Mouse (Mus musculus): Measurements from ENCODE around the gene Gm21983. TPM values are rescaled to one million over a fixed set of nuclear protein-coding genes. Genes with fewer than 3 reads are reported as not detected.
A peak's percentile ranks its signal among the peaks of the same experiment; 100 is the strongest.

The Gm21983 gene
- total and polyA plus RNA-seq, 3 experiments, result not detected

DNA sequence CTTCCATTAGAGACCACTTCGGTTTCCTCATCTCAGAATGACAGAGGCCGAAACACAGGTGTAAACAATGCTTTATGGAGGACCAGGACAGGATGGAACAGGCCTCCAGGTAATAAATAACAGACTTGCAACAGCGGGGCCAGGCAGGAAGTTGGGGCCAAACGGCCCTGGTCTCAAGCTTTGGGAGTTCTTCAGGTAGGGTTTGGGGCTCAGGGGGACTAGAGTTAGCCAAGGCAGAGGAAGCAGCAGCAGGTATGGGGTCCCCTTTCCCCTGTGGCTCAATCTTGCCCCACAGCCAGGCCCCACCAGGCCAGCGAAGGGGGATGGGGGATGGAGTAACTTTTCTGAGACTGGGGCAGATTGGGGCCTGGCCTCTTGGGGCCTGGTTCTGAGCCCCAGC is 12.5 kb downstream of the Gm21983 start:
- Histone ChIP-seq H3K27me3 (ENCODE audit: insufficient read depth, low read length) (no peaks in the 10 kb centered on the region; the same call in 1 of the 2 replicates), H3K36me3 (replicated peaks) (peaks cover 75% of the 10 kb centered on the region), H3K4me1 (ENCODE audit: insufficient read depth, low read depth, low read length) (peaks cover 46% of the 10 kb centered on the region), H3K4me3 (ENCODE audit: low read depth, low read length) (no peak overlapping the region), H3K9me3 (replicated peaks) (no peaks in the 10 kb centered on the region)
- no peak for DNase-seq (ENCODE audit: low spot score)
- no peak for ATAC-seq (ENCODE audit: extremely low read depth, insufficient number of reproducible peaks, low FRiP score, poor library complexity, severe bottlenecking)
- TF ChIP-seq GATA2 (IDR thresholded peaks at IDR 0.05; ENCODE audit: borderline replicate concordance, low read depth, low read length), result no peak
- no peak for TF ChIP-seq CTCF (IDR thresholded peaks at IDR 0.05; ENCODE audit: low read depth, low read length)
- TF ChIP-seq GATA1 (IDR thresholded peaks at IDR 0.05; ENCODE audit: borderline replicate concordance, low read length), result no peak
- no peak for TF ChIP-seq POLR2AphosphoS5 (IDR thresholded peaks at IDR 0.05; ENCODE audit: insufficient replicate concordance, low read depth, low read length)
- TF ChIP-seq TAL1 (conservative IDR thresholded peaks at IDR 0.05; ENCODE audit: low read depth, low read length), result no peak

DNA sequence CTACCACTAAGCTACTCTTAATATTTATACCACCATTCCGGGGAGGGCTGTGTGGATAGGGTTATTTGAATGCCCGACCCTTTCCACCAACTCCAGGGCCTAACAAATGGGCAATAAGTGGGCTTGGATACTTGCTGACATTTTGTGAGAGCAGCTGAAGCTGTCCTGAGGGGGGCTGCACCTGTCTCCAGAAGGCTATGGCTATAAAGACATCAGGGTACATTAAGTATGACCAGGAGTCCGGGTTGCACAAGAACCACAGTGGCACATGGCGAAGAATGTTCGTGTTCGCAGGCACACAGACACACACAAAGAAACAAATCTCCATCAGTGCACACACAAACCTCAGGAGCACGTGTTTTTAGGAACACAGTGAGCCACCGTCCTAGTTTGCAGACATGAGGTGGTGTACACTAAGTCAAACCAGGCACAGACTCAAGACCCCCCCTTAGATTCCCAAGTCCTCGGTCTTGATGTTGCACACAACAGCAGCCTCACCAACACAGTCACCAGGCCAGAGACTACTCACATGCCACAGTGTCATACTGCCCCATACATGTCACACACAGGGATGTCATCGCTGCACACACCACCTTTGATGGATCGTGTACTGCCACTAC is 13.3 kb downstream of the Gm21983 start:
- H3K36me3 ChIP-seq (replicated peaks), result peaks cover 75% of the 10 kb centered on the region
- no peaks in the 10 kb centered on the region for H3K9me3 ChIP-seq (replicated peaks)
- no peaks in the 10 kb centered on the region; the same call in 1 of the 2 replicates for H3K27me3 ChIP-seq (ENCODE audit: insufficient read depth, low read length)
- ATAC-seq (ENCODE audit: extremely low read depth, insufficient number of reproducible peaks, low FRiP score, poor library complexity, severe bottlenecking), result no peak
- 0 out of 2 replicates have a peak, but pooled peaks have one; percentile 47 for TF ChIP-seq POLR2AphosphoS5 (IDR thresholded peaks at IDR 0.05; ENCODE audit: insufficient replicate concordance, low read depth, low read length)
- no peak for TF ChIP-seq CTCF (IDR thresholded peaks at IDR 0.05; ENCODE audit: low read depth, low read length)
- peaks cover 53% of the 10 kb centered on the region for H3K4me1 ChIP-seq (ENCODE audit: insufficient read depth, low read depth, low read length)
- H3K4me3 ChIP-seq (ENCODE audit: low read depth, low read length), result peak overlapping the region; percentile 80
- DNase-seq (ENCODE audit: low spot score), result no peak

DNA sequence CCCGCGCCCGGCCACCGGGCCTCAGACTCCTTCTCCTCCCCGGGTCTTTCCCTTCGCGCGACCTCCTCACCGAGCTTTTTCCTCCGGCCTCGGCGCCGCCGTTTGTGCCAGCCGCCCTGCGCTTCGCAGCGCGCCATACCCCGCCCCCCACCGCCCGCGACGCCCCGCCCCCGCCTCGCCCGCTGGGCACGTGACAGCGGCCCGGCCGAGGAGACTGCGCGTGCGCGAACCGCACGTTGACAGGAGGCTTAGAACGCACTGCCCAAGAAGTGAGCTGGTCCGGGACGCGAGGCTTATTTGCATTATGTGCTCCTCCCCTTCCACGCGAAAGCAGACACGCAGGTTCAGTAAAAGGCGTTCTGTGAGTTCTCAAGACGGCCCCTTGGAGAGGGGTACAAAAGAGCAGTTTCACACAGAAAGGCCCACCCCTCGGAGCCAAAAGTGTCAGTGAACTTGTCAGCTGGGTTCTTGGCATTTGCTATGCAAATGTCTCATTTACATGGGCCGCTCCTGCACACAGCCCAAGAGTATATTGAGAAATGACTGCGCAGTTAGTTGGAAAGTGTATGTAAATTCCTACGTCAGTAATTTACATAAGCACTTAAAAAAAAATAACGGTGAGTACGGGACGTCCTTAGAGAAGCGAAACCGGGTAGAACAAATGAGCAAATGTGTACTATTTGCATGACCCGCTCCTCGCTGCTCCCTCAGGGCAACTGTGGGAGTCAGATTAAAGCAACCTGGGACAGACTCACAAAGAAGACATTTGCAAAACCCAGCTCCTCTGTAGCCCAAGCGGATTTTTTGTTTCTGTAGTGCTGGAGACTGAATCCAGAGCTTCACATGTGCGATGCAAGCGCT is 14.0 kb downstream of the Gm21983 start, which contains the start of gene Egln2:
Egln2 (minus strand) TSS at position 189 of the 861 bp plus-strand sequence.
- Histone ChIP-seq H3K4me1 (ENCODE audit: insufficient read depth, low read depth, low read length) (peaks cover 59% of the 10 kb centered on the region), H3K4me3 (ENCODE audit: low read depth, low read length) (peak within 1 kb of the TSS; percentile 80), H3K9me3 (replicated peaks) (no peaks in the 10 kb centered on the region), H3K36me3 (replicated peaks) (peaks cover 75% of the 10 kb centered on the region), H3K27me3 (ENCODE audit: insufficient read depth, low read length) (no peaks in the 10 kb centered on the region; the same call in 1 of the 2 replicates)
- peak; percentile 90 for DNase-seq (ENCODE audit: low spot score)
- peak; percentile 71 for ATAC-seq (ENCODE audit: extremely low read depth, insufficient number of reproducible peaks, low FRiP score, poor library complexity, severe bottlenecking)
- TF ChIP-seq POLR2AphosphoS5 (IDR thresholded peaks at IDR 0.05; ENCODE audit: insufficient replicate concordance, low read depth, low read length), result no peak
- TF ChIP-seq CTCF (IDR thresholded peaks at IDR 0.05; ENCODE audit: low read depth, low read length), result no peak
- no peak for TF ChIP-seq GATA2 (IDR thresholded peaks at IDR 0.05; ENCODE audit: borderline replicate concordance, low read depth, low read length)
- no peak for TF ChIP-seq TAL1 (conservative IDR thresholded peaks at IDR 0.05; ENCODE audit: low read depth, low read length)
- no peak for TF ChIP-seq GATA1 (IDR thresholded peaks at IDR 0.05; ENCODE audit: borderline replicate concordance, low read length)

DNA sequence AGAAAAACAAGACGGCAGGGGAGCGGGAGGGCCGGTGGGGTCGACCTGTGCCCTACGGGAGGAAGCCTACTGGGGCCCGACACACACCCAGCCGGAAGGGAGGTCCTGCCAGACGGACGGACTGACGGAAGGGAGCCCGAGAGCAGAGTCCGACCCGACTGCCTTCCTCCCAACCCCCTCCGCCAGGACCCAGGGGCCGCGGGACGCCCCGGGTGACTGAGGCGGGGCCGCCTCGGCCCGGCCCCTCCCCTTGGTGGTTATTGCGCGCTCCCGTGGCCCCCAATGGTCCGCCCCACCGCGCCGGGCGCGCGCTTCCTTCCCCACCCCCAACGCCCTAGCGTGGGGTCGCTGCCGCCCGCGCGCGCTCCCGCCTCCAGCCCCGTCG is 14.7 kb downstream of the Gm21983 start:
- no peaks in the 10 kb centered on the region; the same call in 1 of the 2 replicates for H3K27me3 ChIP-seq (ENCODE audit: insufficient read depth, low read length)
- DNase-seq (ENCODE audit: low spot score) (peak; percentile 92), ATAC-seq (ENCODE audit: extremely low read depth, insufficient number of reproducible peaks, low FRiP score, poor library complexity, severe bottlenecking) (peak; percentile 42; the same call in 1 of the 2 replicates)
- peaks cover 65% of the 10 kb centered on the region for H3K4me1 ChIP-seq (ENCODE audit: insufficient read depth, low read depth, low read length)
- peaks cover 75% of the 10 kb centered on the region for H3K36me3 ChIP-seq (replicated peaks)
- peak overlapping the region; percentile 80 for H3K4me3 ChIP-seq (ENCODE audit: low read depth, low read length)
- TF ChIP-seq TAL1 (conservative IDR thresholded peaks at IDR 0.05; ENCODE audit: low read depth, low read length) (no peak), POLR2AphosphoS5 (IDR thresholded peaks at IDR 0.05; ENCODE audit: insufficient replicate concordance, low read depth, low read length) (no peak), GATA1 (IDR thresholded peaks at IDR 0.05; ENCODE audit: borderline replicate concordance, low read length) (no peak)
- H3K9me3 ChIP-seq (replicated peaks), result no peaks in the 10 kb centered on the region

DNA sequence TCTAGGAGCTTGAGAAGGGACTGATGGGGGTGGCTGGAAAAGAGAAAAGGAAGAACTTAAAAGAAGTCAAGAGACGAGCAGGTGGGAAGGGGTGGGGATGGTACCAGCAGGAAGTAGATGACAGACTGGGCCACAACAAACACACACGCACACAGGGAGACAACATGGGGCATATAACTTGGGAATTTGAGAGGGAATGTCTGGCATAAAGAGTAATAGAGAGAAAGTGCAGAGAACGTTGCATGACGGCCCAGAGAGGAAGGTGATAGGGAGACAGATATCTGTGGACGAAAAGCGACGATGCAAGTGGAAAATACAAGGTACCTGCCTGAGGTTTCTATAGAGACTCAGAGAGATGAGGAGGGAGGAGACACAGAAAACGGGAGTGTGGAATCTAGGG is 15.2 kb downstream of the Gm21983 start:
- no peaks in the 10 kb centered on the region; the same call in 1 of the 2 replicates for H3K27me3 ChIP-seq (ENCODE audit: insufficient read depth, low read length)
- peak; percentile 23 for DNase-seq (ENCODE audit: low spot score)
- H3K9me3 ChIP-seq (replicated peaks), result no peaks in the 10 kb centered on the region
- peaks cover 70% of the 10 kb centered on the region for H3K4me1 ChIP-seq (ENCODE audit: insufficient read depth, low read depth, low read length)
- peak overlapping the region; percentile 80 for H3K4me3 ChIP-seq (ENCODE audit: low read depth, low read length)
- ATAC-seq (ENCODE audit: extremely low read depth, insufficient number of reproducible peaks, low FRiP score, poor library complexity, severe bottlenecking), result no peak
- peaks cover 75% of the 10 kb centered on the region for H3K36me3 ChIP-seq (replicated peaks)
- no peak for TF ChIP-seq GATA2 (IDR thresholded peaks at IDR 0.05; ENCODE audit: borderline replicate concordance, low read depth, low read length)
- no peak for TF ChIP-seq CTCF (IDR thresholded peaks at IDR 0.05; ENCODE audit: low read depth, low read length)
- no peak for TF ChIP-seq POLR2AphosphoS5 (IDR thresholded peaks at IDR 0.05; ENCODE audit: insufficient replicate concordance, low read depth, low read length)

DNA sequence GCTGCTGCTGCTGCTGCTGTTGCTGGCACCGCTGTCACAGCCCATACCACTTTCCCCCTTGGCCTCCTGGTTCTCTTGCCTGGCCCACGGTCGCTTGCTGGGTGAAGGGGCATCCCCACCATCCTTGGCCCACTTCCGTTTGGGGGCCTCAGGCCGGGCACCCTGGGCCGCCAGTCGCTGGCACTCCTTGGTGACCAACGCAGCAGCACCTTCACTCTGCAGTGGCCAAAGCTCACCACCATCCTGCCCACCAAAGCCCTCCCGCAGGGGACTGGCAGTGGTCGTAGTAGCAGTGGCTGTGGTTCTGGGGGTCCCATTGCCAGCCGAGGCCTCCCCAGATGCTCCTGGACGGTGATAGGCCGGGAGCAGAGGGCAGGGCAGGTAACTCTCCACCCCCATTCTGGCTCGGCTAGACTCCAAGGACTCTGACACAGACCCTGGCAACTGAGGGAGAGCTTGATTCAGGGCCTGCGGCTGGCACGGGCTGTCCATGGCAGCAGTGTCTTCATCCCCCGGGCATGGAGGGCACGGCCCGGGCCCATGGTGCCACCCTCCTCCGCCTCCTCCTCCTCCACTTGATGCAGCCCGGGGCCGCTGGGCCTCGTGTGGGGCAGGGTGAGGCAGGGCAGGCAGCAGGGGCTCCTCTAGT is 15.8 kb downstream of the Gm21983 start:
- H3K9me3 ChIP-seq (replicated peaks), result no peaks in the 10 kb centered on the region
- DNase-seq (ENCODE audit: low spot score) (no peak), ATAC-seq (ENCODE audit: extremely low read depth, insufficient number of reproducible peaks, low FRiP score, poor library complexity, severe bottlenecking) (no peak)
- peaks cover 76% of the 10 kb centered on the region for H3K4me1 ChIP-seq (ENCODE audit: insufficient read depth, low read depth, low read length)
- TF ChIP-seq GATA1 (IDR thresholded peaks at IDR 0.05; ENCODE audit: borderline replicate concordance, low read length), result no peak
- TF ChIP-seq POLR2AphosphoS5 (IDR thresholded peaks at IDR 0.05; ENCODE audit: insufficient replicate concordance, low read depth, low read length), result no peak
- no peak for TF ChIP-seq TAL1 (conservative IDR thresholded peaks at IDR 0.05; ENCODE audit: low read depth, low read length)
- TF ChIP-seq GATA2 (IDR thresholded peaks at IDR 0.05; ENCODE audit: borderline replicate concordance, low read depth, low read length), result no peak
- no peak for TF ChIP-seq CTCF (IDR thresholded peaks at IDR 0.05; ENCODE audit: low read depth, low read length)
- peak overlapping the region; percentile 80; the same call in 1 of the 2 replicates for H3K4me3 ChIP-seq (ENCODE audit: low read depth, low read length)
- peaks cover 76% of the 10 kb centered on the region for H3K36me3 ChIP-seq (replicated peaks)
- H3K27me3 ChIP-seq (ENCODE audit: insufficient read depth, low read length), result no peaks in the 10 kb centered on the region; the same call in 1 of the 2 replicates
